Mouse (Mus musculus): ENCODE data around the gene Nelfa. TPM values are rescaled to one million over a fixed set of nuclear protein-coding genes. Genes with fewer than 3 reads are reported as not detected.
"Not testable (repeated sequence)": the region's sequence is repeated elsewhere in the genome, so short reads cannot be mapped to it uniquely, and the experiment has no call there.

Nelfa gene
- total RNA-seq, 2 experiments from 2014 or later: 18.8 to 19.8 TPM

DNA sequence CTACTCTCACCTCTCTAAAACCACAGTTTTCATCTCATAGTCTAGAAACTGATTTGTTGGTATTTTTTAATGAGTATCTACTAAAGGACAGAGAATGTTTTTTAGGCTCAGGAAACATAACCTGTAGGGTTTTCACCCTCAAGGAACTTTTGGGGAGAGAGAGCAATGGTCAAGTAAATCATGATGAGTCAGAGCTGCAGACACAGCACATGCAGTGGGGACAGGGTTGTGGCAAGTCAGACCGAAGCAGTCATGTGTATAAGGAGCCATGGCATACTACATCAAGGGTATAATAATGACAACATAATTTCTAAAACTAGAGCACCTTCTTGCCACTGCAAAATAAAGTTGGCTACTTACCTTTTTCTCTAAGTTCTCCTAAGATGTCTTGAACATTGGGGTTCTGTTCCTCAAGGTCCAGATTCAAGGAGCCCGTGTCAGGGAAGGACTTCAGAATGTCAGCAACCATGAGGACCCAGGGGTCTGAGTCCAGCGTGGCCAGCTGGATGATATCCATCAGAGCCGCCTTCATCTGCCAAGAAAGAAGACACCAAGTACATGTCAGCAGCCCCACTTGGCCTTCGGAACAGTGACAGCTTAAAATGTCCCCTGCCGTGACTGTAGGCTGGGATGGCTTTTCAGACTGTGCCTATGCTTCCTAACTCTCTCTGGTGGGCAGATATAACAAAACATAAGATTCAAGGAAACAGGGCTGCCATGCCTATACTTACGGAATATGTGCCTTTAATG is 14.6 kb downstream of the Nelfa start:
- intact Hi-C loops (cut with DNase I): no loop called here
- no peak for DNase-seq (ENCODE audit: low spot score in 2 of 2)

DNA sequence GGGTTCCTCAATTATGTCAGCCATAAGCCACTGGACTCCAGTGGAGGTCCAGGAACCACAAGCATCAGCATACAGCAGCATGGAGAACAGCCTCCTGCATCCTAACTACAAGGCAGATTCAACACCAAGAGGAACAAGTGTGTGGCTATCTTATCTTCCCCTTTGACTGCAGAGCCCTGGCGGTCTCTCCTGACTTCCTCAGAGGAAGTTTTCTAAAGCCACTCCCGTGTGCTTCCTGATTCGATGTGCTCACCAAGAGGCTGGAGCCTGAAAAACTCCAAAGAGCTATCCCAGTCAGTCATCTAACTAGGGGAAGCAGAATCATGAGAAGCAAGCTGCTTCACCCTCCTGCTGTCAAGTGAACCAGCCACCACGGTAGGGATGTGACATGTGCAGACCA is 15.3 kb downstream of the Nelfa start:
- intact Hi-C loops (cut with DNase I): no loop called here
- DNase-seq (ENCODE audit: low spot score in 2 of 2): no peak

DNA sequence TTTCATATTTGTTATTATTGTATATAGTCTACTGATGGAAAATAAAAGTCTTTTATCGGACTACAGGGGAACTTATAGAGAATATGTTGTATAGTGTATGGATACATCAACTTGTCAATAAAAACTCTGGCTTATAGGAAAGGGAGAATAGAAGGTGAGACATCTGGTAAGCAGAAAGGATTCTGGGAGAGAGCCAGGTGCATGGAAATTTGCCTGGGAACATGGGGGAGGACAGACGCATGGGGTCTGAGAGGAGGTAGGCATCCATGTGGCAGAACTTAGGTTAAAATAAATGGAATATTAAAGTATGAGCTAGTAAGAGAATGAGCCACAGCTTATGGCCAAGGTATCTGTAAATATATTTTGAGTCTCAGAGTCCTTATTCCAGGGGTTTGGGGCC is 16.2 kb downstream of the Nelfa start:
- intact Hi-C loops (cut with DNase I): no loop called here
- DNase-seq (ENCODE audit: low spot score in 2 of 2): no peak

DNA sequence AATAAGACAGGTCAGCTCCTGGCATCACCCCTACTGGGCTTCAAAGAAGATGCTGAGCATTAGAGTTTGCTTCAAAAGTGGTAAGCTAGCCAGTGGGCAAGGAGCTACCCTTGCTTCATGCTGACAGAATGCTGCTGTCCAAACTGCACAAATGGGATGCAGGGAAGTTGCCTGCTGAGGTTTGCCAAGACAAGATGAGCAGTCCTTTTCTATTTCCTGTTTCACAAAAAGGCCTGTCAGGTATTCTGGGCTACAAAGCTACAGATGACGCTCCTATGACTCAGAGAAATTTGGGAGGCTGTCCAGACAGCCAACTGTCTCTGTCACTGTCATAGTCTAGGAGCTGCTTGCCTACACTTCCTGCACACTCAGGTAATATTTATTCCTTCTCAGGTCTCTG is 16.7 kb downstream of the Nelfa start:
- intact Hi-C loops (cut with DNase I): no loop called here
- DNase-seq (ENCODE audit: low spot score in 2 of 2): peak; percentile 31 to 88

DNA sequence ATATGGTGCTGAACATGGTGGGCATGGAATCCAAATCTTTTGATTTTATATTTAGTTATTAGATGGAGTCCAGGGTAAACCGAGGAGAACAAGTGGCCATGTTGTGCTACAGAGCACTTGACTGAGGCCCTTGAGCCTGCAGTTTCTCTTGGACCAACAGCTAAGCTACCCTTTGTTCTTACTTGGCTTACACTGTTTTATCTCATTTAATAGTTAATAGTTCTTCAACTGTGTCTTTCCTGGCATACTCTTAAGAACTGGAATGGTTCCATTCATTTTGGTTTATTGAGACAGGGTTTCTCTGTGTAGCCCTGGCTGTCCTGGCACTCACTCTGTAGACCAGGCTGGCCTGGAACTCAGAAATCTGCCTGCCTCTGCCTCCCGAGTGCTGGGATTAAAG is 19.6 kb downstream of the Nelfa start:
- DNase-seq (ENCODE audit: low spot score in 2 of 2); intact Hi-C loops (cut with DNase I): not testable (repeated sequence)

DNA sequence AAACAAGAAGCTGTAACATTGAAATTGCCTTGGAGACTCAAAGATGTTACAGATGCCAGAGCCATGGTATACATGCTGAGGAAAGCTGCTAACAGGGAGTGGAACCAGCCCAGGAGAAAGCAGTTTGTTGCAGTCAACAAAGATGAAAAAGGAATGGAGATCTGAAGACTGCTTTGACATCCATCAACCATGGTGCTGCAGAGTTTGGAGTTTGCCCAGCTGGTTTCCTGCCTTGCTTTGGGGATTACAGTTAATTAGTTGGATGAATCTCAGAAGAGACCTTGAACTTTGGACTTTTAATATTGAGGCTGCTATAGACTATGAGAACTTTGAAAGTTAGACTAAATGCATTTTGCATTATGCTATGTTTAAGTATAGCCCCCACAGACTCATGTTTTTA is 21.2 kb downstream of the Nelfa start:
- DNase-seq (ENCODE audit: low spot score in 2 of 2); intact Hi-C loops (cut with DNase I): not testable (repeated sequence)

DNA sequence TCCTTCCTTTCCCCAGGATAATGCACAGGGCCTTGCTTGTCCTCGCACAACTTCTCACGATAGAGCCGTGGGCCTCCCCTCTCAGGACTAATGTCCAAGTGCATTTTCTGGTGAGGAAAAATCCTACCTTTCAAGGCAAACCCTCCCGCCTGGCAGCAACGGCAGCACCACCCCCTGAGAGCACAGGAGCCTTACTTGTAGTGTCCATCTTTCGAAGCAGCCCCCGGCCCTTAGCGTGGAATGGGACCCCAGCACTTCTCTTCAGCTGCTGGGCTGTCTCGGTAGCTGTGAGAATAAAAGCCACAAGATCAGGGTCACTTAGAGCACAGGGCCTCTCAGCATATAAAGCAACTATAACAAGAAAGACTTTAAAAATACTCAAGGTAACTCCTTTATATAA is 33.0 kb downstream of the Nelfa start:
- intact Hi-C loops (cut with DNase I): no loop called here
- no peak for DNase-seq (ENCODE audit: low spot score in 2 of 2)

DNA sequence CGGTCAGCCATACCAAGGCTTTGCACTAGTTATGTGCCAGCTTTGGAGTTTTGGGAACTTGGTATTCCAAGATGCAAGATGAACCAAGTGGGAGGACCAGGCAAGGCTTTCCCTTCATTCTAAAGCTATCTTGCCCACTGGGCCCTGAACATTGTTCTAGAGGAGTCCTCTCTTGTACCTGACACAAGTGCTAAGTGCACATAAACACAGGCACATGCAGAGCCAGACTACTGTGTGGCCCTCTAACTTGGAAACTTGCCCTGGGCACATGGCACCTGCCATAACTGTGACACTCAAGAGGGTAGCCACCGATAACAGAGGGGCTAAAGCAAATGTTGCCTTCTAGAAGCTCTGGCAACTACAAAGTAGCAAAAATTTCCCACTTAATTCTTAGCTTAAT is 33.5 kb downstream of the Nelfa start:
- intact Hi-C loops (cut with DNase I): no loop called here
- DNase-seq (ENCODE audit: low spot score in 2 of 2): no peak

DNA sequence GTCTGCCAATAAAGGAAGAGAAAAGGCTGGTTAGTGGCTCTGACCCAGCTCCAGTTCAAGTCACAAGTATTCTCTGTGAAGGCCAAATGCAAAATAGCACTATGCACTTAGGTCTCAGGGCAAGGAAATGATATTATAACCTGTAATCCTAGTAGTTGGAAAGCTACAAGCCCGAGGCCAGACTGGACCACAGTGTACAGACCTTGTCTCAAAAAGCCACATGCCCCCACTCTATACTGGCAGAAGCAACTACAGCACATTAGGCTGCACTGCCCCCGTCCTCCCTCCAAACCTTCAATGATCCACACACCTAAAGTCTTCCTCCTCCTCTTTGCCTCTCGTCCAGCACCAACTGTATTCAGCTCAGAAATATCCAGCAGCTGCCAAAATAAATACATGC is 34.9 kb downstream of the Nelfa start:
- no peak for DNase-seq (ENCODE audit: low spot score in 2 of 2)
- intact Hi-C loops (cut with DNase I): no loop called here

DNA sequence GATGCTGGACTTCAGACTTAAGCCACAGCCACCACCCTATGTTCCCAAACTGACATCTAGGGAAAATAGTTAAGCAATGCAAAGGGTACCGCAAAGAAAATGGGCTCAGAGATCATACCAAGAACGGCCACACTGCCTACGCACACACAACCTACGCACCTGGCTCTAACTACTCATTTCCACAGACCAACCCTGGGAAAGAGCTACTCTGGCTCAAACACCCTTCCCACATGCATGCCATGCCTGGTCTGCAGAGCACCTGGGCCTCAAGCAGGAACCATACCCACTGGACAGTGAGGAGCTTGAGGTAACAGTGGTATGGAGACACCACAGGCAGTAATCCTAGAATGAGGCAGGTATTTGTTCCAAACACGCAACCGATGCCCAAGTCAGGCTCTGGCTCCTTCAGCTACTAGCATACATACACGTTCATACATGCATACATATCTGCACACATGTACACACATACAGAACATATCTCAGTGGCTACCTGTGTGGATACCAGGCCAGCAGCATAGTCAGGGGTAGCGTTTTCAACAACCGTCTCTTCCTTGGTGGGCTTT is 35.4 kb downstream of the Nelfa start:
- intact Hi-C loops (cut with DNase I): no loop called here
- peak in 1 of 2 experiments; percentile 29 for DNase-seq (ENCODE audit: low spot score in 2 of 2)

DNA sequence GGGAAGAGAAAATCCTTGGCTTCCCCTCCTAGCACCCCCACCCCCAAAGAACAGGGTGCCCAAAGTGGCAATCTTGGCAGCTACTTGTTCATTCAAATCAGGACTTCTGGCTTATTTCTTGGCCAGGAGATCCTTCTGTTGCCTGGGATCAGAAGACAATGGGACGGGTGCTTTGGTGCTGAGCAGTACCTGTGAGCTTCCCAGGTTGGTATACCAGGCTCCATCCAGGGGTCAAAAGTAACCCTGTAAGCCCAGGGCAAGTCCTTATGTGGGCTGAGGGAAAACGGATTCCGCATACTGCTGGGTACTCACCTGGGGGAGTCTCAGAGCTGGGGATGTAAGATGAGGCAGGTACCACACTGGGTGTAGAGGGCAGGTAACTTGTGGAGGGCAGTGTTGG is 36.1 kb downstream of the Nelfa start:
- DNase-seq (ENCODE audit: low spot score in 2 of 2): no peak
- intact Hi-C loops (cut with DNase I): no loop called here

DNA sequence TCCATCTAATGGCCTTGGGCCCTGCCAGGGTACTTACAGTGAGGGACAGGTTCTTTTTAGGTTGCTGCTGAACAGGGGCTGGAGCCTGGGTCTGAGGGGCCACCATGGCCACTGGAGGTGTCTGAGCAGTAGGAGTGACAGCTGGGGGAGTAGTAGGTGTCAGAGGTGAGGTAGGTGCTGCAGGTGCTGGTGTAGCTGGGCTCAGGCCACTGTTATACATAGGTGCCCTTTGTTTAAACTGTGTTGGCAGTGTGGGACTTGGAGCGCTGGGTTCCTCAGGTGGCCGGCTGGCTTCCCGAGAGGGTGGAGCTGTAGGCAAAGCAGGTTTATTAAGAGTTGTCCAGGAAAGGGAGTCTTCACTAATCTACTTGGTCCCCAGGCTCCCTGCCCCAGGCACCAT is 37.0 kb downstream of the Nelfa start:
- intact Hi-C loops (cut with DNase I): no loop called here
- DNase-seq (ENCODE audit: low spot score in 2 of 2): no peak

DNA sequence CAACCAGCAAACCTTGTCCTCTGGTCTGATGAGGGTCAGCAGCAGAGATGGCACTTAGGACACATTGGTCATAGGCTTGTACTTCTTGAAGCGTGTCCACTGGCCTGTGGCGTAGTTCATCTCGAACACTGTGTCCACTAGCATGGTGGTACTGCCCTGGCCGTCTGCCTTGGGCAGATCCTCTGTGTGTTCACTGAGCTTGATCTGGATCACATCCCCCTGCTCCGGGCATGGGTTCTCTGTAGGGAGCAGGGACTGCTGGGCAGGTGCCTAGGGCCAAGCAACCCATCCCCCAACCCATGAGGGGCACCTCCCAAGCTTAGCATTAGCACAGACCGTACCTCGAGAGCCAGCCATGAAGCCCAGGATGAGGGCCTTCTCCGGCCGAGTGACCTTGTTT is 37.5 kb downstream of the Nelfa start:
- DNase-seq (ENCODE audit: low spot score in 2 of 2): no peak
- intact Hi-C loops (cut with DNase I): no loop called here

DNA sequence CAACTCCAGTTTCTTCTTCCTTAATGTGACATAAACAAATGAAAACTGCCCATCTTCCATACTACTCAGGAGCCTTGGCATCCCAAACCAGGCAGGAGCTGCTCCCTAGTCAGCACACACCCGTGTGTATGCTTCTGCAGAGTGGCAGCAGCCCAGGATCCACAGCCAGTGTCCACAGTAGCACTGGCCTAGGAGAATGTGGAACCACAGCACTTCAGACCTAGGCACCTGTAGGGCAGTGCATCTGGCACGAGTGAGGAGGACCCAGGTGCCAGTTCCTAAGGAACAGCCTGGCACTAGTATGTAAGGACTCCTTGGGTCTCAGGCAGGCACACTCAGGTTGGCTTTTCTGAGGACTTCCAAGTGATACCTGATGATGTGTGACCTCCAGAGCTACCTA is 39.1 kb downstream of the Nelfa start:
- no peak for DNase-seq (ENCODE audit: low spot score in 2 of 2)
- intact Hi-C loops (cut with DNase I): no loop called here

DNA sequence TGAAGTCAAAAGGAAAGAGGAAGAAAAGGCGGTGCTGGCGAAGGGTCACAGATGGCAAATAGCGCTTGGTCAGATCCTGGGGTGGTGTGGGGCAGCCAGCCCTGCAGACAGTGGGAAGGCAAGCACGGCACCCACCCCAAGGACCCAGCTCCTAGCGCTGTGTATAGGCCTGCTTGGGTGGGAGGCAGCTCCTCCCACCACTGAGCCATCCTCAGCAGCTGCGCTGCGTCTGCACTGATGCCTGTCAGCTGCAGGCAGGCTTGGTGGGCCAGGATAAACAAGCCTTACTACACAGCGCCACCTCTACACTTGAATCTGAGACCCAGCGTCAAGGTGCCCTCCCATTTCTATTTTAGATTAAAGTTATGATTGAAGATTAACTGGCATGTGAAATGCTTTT is 41.1 kb downstream of the Nelfa start:
- intact Hi-C loops (cut with DNase I): no loop called here
- peak in 1 of 2 experiments; percentile 26 for DNase-seq (ENCODE audit: low spot score in 2 of 2)

DNA sequence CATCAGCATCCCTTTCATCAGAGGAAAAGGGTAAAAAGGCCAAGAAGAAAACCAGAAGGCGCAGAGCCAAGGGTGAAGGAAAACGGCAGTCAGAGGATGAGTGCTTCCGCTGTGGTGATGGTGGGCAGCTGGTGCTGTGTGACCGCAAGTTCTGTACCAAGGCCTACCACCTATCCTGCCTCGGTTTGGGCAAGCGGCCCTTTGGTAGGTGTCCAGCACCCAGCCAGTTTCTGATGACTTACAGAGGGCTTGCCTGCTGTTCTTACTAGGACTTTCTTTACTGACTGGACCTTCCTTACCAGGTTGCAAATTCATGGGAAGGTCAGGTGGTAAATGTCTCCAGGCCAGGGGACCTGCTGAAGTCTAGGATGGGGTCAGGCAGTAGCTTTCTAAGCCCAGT is 42.8 kb downstream of the Nelfa start:
- no peak for DNase-seq (ENCODE audit: low spot score in 2 of 2)

DNA sequence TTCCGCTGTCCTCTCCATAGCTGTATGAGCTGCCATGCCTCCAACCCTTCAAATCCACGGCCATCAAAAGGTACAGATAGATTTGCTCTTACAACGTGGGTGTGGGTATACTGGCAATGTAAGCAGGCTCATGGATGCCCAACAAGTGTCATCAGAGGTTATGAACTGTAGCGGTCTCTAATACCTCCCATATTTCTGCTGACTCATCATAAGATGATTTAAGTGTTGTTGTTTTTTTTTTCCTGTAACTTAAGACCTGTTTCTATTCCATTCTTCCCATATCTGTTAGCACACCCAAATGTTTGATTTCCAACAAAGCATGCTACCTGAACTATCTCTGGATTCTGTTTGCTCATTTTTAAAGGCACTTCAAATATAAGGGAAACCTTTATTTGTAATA is 55.1 kb downstream of the Nelfa start:
- intact Hi-C loops (cut with DNase I): no loop called here
- DNase-seq (ENCODE audit: low spot score in 2 of 2): no peak

More for the DNA sequence above, 42.8 kb downstream of the Nelfa start:
- intact Hi-C loops (cut with DNase I): no loop called here

DNA sequence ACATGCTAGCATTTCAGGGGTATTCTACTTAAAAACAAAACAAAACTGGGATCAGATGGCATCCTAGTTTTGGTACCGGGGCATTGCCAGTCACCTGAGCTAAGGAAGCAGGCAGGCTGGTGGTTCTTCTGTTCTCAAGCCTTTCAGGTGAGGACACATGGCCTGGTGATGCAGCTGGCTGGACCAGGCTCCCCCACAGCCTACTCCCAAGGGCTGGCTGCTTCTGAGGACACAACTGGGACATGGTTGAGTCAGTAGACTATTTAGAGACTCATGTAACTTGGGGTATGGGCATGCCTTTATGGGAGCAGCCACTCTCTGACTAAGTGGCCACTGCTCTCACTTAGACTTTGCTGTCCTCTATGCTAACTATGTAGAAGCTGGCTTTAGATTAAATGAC is 60.7 kb downstream of the Nelfa start:
- intact Hi-C loops (cut with DNase I): no loop called here
- DNase-seq (ENCODE audit: low spot score in 2 of 2): peak in 1 of 2 experiments; percentile 56

DNA sequence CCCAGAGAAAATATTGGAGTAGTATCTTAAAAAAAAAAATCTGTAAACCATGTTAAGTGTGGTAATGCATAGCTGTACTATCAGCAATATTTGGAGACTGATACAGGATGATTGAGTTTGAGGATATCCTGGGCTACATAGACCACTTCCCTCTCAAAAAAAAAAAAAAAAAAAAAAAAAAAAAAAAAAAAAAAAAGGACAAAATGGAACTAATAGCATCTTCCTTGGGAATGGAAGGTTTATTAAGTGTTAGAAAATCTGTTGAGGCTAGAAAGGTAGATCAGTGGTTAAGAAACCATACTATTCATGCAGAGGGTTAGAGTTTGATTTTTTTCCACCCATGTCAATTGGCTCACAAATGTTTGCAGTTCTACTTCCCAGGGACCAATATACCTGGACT is 78.5 kb downstream of the Nelfa start:
- DNase-seq (ENCODE audit: low spot score in 2 of 2): no peak
- intact Hi-C loops (cut with DNase I): no loop called here

DNA sequence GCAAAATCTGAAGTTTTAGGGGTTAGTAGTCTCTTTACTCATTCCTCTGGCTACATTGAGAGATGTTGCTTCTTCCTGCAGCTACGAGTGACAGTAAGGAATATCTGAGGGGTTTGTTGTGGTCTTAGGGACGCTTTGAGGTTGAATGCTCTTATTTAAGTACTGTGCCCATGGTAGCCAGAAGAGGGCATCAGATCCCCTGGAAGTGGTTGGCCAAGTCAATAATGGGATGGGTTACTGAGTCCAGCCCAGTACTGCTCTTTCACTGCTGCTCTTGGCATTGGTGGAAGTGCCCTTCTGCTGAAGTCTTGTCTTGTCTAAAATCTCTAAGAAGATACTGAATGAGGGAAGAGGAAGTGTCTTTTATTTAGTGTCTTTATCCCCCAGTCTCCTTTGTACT is 82.2 kb downstream of the Nelfa start:
- intact Hi-C loops (cut with DNase I): loop anchor here (5.0 kb wide), 1 partner anchor 98 kb away; no protein-coding TSS in a partner anchor
- DNase-seq (ENCODE audit: low spot score in 2 of 2): no peak

DNA sequence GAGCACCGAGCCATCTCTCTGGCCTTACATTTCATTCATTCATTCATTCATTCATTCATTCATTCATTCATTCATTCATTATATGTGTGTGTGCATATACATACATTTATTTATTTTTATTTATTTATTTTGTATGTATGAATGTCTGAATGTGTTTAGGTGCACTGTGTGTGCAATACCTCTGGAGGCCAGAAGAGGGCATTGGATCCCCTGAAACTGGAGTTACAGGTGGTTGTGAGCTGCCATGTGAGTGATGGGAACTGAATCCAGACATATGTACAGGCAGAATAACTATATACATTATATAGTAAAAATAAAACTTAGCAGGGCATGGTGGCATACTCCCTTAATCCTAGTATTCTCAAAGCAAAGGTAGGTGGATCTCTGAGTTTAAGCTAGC is 83.1 kb downstream of the Nelfa start:
- intact Hi-C loops (cut with DNase I): loop anchor here (5.0 kb wide), 1 partner anchor 99 kb away; no protein-coding TSS in a partner anchor
- no peak for DNase-seq (ENCODE audit: low spot score in 2 of 2)
